Mouse (Mus musculus) c-Kit-negative CD71-positive TER-119-positive erythroid progenitor cells, embryonic 14.5 days (primary cell): ENCODE measurements around the gene Teddm1a.
A peak's percentile ranks its signal among the peaks of the same experiment; 100 is the strongest.
"Not testable (repeated sequence)": the region's sequence is repeated elsewhere in the genome, so short reads cannot be mapped to it uniquely, and the experiment has no call there.

Experiments
- DNase-seq: peaks from one replicate; pipeline ENCODE4 v3.0.0-alpha.2; 2013; ENCODE audit warnings: low read depth, low spot score

Teddm1a gene

DNA sequence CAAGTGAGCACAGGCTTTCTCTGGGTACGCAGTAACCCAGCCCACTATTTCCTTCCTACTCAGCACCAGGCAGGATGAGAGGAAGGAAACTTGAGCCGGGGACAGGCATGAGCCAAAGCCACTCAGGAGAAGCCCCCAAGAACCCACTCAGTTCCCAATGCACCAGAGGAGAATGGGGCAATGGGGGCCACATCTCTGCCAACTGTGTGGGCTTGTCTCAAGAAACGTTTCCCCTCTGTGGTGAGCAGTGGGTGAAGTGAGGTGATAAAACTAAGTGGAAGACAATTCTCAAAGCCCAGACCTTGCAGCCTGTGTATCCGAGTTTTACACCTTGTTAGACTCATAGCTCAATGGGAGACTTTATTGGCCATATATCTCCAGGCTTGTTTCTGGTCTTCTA lies at the start of gene Teddm1a:
Gene Teddm1a (plus strand): TSS at position 301 of the 400 bp plus-strand sequence.
- DNase-seq: no peak

DNA sequence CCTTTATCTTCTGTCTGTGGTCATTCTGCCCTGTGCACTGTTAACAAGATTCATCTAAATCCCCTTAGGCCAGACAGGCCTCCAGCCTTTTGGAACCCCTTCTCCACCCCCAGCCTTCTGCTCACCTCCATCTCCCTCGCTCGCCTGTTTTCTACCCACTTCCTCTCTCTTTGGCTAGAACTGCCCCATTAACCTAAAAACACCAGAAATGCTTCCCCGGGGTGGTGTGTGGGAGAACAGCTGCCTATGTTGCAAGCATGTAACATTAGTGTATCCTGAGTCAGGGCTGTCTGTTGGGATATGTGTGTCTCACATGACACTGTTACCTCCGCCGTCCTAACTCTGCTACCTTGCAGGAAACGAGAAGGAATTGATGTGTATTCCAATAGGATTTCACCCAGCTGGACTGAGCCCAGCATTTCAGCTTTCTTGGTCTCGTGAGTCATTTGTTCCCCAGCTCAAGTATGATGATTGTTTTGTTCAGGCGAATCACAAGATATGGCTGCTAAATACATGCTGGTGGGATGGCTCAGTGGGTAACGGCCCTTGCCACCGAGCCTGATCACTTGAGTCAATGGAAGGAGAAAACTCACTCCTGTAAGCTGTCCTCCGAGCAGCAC lies 49.3 kb upstream of the Teddm1a start:
- DNase-seq: no peak

GRCm38 (mm10) chr1:153844042-153844441 lies 47.5 kb upstream of the Teddm1a start, which contains the start of gene Rgsl1:
Gene Rgsl1, minus strand, starts transcription at chr1:153844142.
- DNase-seq: no peak

DNA sequence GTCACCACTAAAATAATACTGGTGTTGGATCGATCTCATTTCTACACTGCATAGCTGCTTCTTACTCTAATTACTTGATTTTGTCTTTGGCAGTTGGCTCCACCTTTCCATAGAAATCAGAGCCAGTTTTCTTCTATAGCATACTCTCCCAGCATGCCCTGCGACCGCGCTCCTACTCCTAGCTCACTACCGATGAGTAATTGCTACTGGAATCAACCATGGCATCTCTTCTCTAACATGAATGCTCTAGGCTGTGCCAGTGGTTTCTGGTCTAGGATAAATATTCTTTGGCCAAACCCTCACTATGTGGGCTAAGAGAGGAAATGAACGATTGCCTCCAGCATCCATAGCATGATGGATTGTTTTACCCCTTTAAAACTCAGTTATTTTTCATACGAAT lies 45.1 kb upstream of the Teddm1a start:
- DNase-seq: no peak

DNA sequence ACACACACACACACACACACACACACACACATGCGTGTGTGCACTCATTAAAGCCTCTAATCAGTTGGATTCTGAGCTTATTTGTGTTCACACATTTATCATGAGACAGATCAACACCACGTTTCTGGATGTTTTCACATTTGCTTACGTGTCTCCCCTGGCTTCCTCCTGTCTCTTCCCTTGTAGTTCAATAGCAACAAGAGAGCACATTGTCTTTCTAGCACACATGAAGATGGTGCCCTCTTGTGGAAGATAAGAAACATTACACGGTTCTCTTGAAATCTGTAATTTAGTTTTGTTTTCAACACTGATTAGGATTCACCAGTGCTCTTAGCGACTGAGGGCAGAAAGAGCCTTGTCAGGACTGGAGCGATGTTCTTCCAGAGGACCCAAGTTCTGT lies 44.7 kb upstream of the Teddm1a start:
- DNase-seq: no peak

GRCm38 (mm10) chr1:153852696-153853095 lies 38.8 kb upstream of the Teddm1a start:
- DNase-seq: not testable (repeated sequence)

DNA sequence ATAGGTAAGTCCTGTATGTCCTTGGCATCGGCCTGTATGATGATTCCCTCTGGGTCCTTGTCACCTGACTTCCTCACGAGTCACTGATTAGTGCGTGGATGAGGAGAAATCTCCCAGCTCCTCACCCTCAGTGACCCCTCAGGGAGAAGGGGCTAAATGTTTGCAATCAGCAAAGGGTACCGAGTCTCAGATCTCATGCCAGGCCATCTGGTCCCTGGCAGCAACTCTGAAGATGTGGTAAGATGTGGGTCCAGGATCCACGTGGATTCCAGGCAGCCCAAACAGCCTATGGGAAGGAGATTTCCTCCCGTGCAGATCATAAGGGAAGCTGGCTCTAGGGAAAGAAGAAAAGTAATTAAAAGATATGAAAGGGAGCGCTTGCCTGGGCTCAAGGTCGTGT lies 35.6 kb upstream of the Teddm1a start:
- DNase-seq: no peak

- no peak for DNase-seq
Observed at GRCm38 (mm10) chr1:153874045-153874444, 17.5 kb upstream of the Teddm1a start, which contains the start of gene Teddm1b. Gene Teddm1b, plus strand, starts transcription at chr1:153874345.

DNA sequence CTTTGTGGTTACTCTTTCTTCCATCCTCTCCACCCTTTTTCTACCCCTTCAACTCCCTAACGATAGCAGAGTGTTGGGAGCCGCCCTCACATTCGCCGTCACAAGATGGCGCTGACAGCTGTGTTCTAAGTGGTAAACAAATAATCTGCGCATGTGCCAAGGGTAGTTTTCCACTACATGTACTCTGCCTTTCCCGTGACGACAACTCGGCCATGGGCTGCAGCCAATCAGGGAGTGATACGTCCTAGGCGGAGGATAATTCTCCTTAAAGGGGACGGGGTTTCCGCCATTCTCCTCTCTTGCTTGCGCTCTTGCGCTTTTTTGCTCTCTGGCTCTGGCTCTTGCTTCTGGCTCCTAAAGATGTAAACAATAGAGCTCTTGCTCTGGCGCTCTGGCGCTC lies 11.2 kb upstream of the Teddm1a start:
- DNase-seq: not testable (repeated sequence)

GRCm38 (mm10) chr1:153886024-153886633 lies 5.4 kb upstream of the Teddm1a start:
- DNase-seq: no peak

DNA sequence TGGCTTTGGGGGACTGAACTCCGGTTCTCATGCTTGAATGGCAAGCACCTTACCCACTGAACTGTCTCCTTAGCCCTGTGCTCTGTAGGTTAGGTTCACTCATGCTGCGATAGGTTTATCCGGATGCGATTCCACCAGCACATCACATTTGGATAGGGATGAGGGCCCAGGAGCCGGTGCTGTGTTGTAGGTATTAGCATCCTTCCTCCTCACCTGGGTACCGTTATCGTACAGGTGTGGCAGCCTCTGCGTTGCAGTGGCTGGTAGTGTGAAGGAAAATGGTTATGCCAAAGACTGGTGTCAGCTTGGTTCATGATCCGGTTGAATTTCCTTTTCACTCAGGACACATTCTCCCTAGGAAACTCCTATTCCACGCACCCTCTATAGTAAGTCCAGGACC lies 1.4 kb upstream of the Teddm1a start:
- no peak for DNase-seq

DNA sequence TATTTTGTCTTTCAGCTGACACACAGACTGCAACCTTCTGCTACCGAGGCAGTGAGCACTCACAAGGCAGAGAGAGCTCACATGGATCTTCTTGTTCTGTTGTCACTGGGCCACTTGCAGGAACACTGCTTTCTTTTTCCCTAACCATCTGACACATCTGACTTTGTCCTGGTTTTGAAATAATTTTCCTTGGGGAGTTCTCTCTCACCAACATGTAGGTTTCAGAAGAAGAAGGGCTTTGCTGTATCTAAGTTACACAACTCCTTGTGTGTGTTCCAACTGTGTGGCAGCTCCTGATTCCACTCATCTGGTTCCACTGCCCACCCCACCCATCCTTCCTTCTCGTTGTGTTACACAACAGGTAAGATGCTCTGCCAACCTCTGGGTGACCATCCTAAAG lies 2.2 kb downstream of the Teddm1a start:
- no peak for DNase-seq

DNA sequence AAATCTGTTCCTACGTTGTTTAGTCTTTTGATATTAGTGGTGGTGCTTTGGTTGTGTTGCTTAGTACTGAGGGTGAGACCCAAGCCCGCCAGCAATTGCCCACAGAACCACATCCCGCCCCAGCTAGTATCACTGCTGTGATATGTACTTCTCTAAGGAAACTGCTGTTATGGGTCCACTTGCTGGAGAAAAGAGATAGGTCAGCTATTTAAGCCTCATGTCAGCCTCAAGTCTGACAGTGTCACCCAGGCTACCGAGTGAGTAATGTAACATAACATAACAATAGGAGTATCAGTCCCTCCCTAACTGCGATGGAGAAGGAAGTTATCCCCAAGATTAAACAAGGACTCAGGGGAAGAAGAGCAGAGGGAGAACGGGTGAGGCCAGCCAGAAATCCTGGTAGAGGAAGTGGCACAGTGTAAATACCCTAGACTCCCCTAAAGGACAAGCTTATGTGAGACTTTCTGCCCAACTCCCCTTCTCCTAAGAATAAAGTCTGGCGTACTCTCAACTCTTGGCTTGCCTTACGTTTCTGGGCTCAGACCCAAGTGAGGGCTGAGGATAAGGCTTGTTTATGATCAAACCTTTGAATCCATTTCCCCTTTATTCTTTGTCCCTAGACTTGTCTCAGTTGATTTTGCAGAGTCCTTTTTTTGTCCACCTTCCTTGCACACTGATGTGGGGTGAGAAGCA lies 2.8 kb downstream of the Teddm1a start:
- no peak for DNase-seq

- DNase-seq: peak; percentile 63
Observed at GRCm38 (mm10) chr1:153894979-153895378, 3.4 kb downstream of the Teddm1a start.

DNA sequence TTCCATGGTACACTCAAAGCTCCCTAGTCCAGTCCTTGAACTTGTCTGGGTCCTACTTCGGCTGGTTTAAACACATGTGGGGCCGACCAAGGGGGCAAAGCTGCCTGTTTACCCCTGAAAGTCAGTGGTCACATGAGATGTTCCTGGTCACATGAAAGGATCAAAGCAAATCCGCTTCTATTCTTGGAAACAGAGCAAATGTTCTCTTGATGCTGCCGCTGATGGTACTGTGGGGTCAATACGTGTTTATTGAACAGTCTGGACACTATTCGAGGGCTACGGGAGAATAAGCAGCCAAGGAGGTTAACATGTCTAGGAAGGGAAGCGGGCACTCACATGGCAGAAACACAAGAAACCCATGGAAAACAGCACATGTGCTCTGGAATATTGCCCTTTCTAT lies 5.7 kb downstream of the Teddm1a start:
- DNase-seq: no peak

- no peak for DNase-seq
Observed at GRCm38 (mm10) chr1:153898989-153899730, 7.6 kb downstream of the Teddm1a start.

GRCm38 (mm10) chr1:153899731-153900380 lies 8.3 kb downstream of the Teddm1a start, which contains the start of the genes Glul and Teddm2:
Gene Glul, plus strand, starts transcription at chr1:153899944.
Gene Teddm2, minus strand, starts transcription at chr1:153900228.
- peak; percentile 81 for DNase-seq

GRCm38 (mm10) chr1:153900381-153900780 lies 8.8 kb downstream of the Teddm1a start:
- peak; percentile 16 for DNase-seq

DNA sequence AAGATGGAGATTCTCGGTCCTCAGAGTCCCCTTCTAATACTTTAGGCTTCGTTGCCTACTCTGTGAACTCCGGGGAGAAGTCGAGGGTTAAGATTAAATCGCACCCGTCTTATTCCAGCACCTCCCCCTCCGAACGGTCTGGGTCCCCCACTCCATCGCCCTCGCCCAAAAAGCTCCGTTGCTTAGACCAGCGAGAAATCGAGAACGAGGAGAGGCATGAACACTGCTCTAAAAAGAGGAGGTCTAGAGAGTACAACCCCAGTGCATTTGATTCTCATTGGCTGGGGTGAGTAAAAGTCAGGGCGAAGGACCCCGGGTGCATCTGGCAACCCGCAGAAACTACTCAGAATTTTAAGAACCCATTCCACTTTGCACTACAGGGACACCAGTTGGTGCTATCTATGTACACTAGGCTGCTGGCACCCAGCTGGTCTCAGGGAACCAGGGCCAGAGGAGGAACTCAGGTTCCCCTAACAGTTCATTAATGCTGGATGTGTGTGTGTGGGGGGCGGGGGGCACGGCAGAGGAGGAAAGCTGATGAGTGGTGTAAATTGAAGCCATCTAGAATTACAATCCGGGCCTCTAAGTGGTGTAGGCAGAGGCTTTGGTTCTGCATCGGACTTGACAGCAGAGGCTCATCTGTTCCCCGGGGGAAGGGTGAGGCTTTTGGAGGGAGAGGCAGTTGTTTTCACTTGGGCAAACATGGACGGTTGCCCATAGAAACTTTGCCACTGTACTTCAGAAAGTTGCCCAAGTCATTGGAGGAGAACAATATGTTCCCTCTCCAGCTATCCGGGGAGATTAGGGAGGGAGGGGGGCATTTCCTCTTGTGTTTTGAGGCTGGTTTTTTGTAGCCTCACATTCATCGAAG lies 9.6 kb downstream of the Teddm1a start:
- peak; percentile 21 for DNase-seq

DNA sequence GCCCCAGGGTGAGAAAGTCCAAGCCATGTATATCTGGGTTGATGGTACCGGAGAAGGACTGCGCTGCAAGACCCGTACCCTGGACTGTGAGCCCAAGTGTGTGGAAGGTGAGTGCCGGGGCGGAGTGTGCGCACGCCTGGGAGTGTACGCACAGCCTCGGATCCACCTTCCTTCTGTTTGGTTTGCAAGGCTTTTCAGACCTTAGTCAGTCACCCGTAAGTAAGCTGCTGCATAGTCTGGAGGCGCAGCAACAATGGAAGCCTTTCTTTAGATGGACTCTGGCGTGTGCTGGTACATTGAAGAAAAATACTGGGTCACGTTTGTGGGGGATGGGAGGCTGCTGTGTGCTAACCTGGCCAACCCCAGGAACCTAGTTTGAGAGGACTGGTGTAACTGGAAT lies 11.5 kb downstream of the Teddm1a start:
- no peak for DNase-seq
